11 mouse cellular contexts compared by ENCODE assay signal in the genomic region with DNA sequence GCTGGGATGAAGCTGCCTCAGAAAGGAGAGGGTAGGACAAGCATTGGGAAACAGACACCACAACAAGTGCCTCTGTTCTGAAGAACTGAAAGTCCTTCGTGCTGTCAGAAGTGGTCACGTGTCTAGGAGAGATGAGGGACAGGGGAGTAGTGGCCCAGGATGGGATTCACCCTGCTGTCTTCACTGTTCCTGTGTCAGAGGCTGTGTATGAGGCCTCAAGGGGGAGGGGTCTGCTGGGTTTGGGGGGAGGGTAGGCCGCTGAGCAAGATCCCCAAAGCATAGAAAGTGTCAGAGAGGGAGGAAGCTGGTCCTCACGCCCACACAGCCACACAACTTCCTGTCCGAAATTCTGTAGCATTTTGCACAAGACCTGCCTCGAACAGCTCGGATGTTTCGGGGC. TPM values are rescaled to one million over a fixed set of nuclear protein-coding genes. Genes with fewer than 3 reads are reported as not detected.
DNase-seq lines count a peak whose midpoint lies in the region; ATAC-seq and TF ChIP-seq lines count a peak whose summit lies in the region.
"Had no signal": no experiment of that assay in that cellular context is flagged by ENCODE, and none has a peak within 500 bp of the region (broad histone marks: within the 10 kb centered on the region; RNA-seq: fewer than 3 reads in every experiment).

No protein-coding gene starts in this region.

- peak overlapping the region; percentile 11 for H3K4me3 ChIP-seq in bone marrow macrophage, adult 2 months (ENCODE audit: insufficient read depth, low read length)
- no peak overlapping the region for H3K4me3 ChIP-seq in liver, embryonic 13.5 days (replicated peaks)
- H3K4me3 ChIP-seq in forebrain, embryonic 15.5 days: no peak overlapping the region

- no peaks in the 10 kb centered on the region for H3K9me3 ChIP-seq in liver, embryonic 13.5 days (replicated peaks)
- no peaks in the 10 kb centered on the region for H3K9me3 ChIP-seq in forebrain, embryonic 15.5 days

- peak overlapping the region; percentile 87 for H3K27ac ChIP-seq in bone marrow macrophage, adult 2 months (ENCODE audit: insufficient read depth, low read depth, low read length)
- peak overlapping the region; percentile 65 for H3K27ac ChIP-seq in liver, embryonic 13.5 days
- no peak overlapping the region for H3K27ac ChIP-seq in forebrain, embryonic 15.5 days (replicated peaks)
- H3K27ac ChIP-seq: liver, embryonic 14.5 days had no signal

- H3K27me3 ChIP-seq in liver, embryonic 13.5 days: peaks cover 9% of the 10 kb centered on the region
- H3K27me3 ChIP-seq in forebrain, embryonic 15.5 days: no peaks in the 10 kb centered on the region

- peak; percentile 45; the same call in 1 of the 2 replicates for ATAC-seq in liver, embryonic 13.5 days (ENCODE audit: low read depth)
- ATAC-seq in neutrophil, adult 5-6 weeks (ENCODE audit: extremely low read depth, insufficient number of reproducible peaks, low FRiP score, poor library complexity, severe bottlenecking): peak; percentile 51
- ATAC-seq in forebrain, embryonic 15.5 days (replicated peaks): no peak
- ATAC-seq: forebrain, postnatal 0 days had no signal

- TF ChIP-seq CTCF in bone marrow macrophage, adult 2 months (IDR thresholded peaks at IDR 0.05; ENCODE audit: low read depth, low read length): no peak

- peak; percentile 60 for DNase-seq in layer of hippocampus, adult 11-12 months (ENCODE audit: low spot score)
- DNase-seq in layer of hippocampus, postnatal 25 days (ENCODE audit: extremely low spot score in 1 of 2, low spot score in 1 of 2): no peak
- no peak for DNase-seq in liver, embryonic 13.5 days
- no peak for DNase-seq in adrenal gland, postnatal 4 days (ENCODE audit: low spot score in 2 of 2)
- DNase-seq in retina, postnatal 1 day: no peak
- DNase-seq: cerebellum, adult 18-20 months; forebrain, postnatal 0 days had no signal

- H3K4me1 ChIP-seq in bone marrow macrophage, adult 2 months (ENCODE audit: control insufficient read depth, insufficient read depth, low read length): peaks cover 56% of the 10 kb centered on the region
- H3K4me1 ChIP-seq in liver, embryonic 13.5 days (replicated peaks): peaks cover 14% of the 10 kb centered on the region; the same call in 1 of the 2 replicates
- H3K4me1 ChIP-seq in forebrain, embryonic 15.5 days: no peaks in the 10 kb centered on the region

- no peak for TF ChIP-seq POLR2A in bone marrow macrophage, adult 2 months (IDR thresholded peaks at IDR 0.05; ENCODE audit: borderline replicate concordance, low read depth, low read length)

- H3K36me3 ChIP-seq in liver, embryonic 13.5 days: no peaks in the 10 kb centered on the region
- no peaks in the 10 kb centered on the region for H3K36me3 ChIP-seq in forebrain, embryonic 15.5 days

- no peak overlapping the region for H3K4me2 ChIP-seq in liver, embryonic 13.5 days
- H3K4me2 ChIP-seq in forebrain, embryonic 15.5 days (replicated peaks): no peak overlapping the region

- 14% methylated on average over 8 of the region's 8 CpGs for WGBS in liver, embryonic 13.5 days (ENCODE audit: insufficient replicate concordance)
- WGBS in forebrain, embryonic 15.5 days: 59% methylated on average over 8 of the region's 8 CpGs

- no peak overlapping the region for H3K9ac ChIP-seq in liver, embryonic 13.5 days
- no peak overlapping the region for H3K9ac ChIP-seq in forebrain, embryonic 15.5 days (replicated peaks)
- H3K9ac ChIP-seq: forebrain, postnatal 0 days; liver, embryonic 14.5 days had no signal

RNA-seq across cellular contexts. Expression of a gene that starts 13.5 kb away (rescaled TPM):
- 1 to 10 TPM in 1 of 2 experiments, under 1 TPM in 1; 0.96 to 1.1 TPM for total RNA-seq in layer of hippocampus, postnatal 25 days (2021)
- polyA plus RNA-seq in bone marrow macrophage, adult 2 months (2012; ENCODE audit: insufficient read depth, insufficient read length, missing spikeins): 5.6 and 7.0 TPM in 2 replicates
- polyA plus RNA-seq in liver, embryonic 13.5 days (2015; fragmentation: Nextera tagmentation; extraction: Ambion mirVana): 2.6 and 3.1 TPM in 2 replicates
- 1.7 and 3.1 TPM in 2 replicates for total RNA-seq in neutrophil, adult 5-6 weeks (2017)
- 1.6 and 1.9 TPM in 2 replicates for polyA plus RNA-seq in forebrain, embryonic 15.5 days (2015; fragmentation: Nextera tagmentation; extraction: Ambion mirVana)
- total RNA-seq in adrenal gland, postnatal 4 days (2021): 1 to 10 TPM; 3.3 to 3.4 TPM

RNA-seq across cellular contexts. Expression of a gene that starts 48.3 kb away (rescaled TPM):
- total RNA-seq in layer of hippocampus, postnatal 25 days (2021): under 1 TPM; 0.80 to 0.91 TPM
- polyA plus RNA-seq in bone marrow macrophage, adult 2 months (2012; ENCODE audit: insufficient read depth, insufficient read length, missing spikeins): 7.7 and 9.5 TPM in 2 replicates
- polyA plus RNA-seq in liver, embryonic 13.5 days (2015; fragmentation: Nextera tagmentation; extraction: Ambion mirVana): 16.7 and 18.1 TPM in 2 replicates
- total RNA-seq in neutrophil, adult 5-6 weeks (2017): 0.93 and 1.4 TPM in 2 replicates
- 9.7 and 10.5 TPM in 2 replicates for polyA plus RNA-seq in forebrain, embryonic 15.5 days (2015; fragmentation: Nextera tagmentation; extraction: Ambion mirVana)
- 1 to 10 TPM; 7.5 to 7.6 TPM for total RNA-seq in adrenal gland, postnatal 4 days (2021)

RNA-seq across cellular contexts. Expression of a gene that starts 48.4 kb away (rescaled TPM):
- total RNA-seq in layer of hippocampus, postnatal 25 days (2021): 10 to 100 TPM; 24.0 to 44.7 TPM
- polyA plus RNA-seq in bone marrow macrophage, adult 2 months (2012; ENCODE audit: insufficient read depth, insufficient read length, missing spikeins): 19.0 and 19.1 TPM in 2 replicates
- polyA plus RNA-seq in liver, embryonic 13.5 days (2015; fragmentation: Nextera tagmentation; extraction: Ambion mirVana): 8.6 and 10.3 TPM in 2 replicates
- total RNA-seq in neutrophil, adult 5-6 weeks (2017): 10.2 and 12.6 TPM in 2 replicates
- polyA plus RNA-seq in forebrain, embryonic 15.5 days (2015; fragmentation: Nextera tagmentation; extraction: Ambion mirVana): 10.3 and 12.6 TPM in 2 replicates
- 10 to 100 TPM; 30.6 to 32.2 TPM for total RNA-seq in adrenal gland, postnatal 4 days (2021)

RNA-seq across cellular contexts. Expression of a gene that starts 53.5 kb away (rescaled TPM):
- total RNA-seq in layer of hippocampus, postnatal 25 days (2021): not detected
- polyA plus RNA-seq in bone marrow macrophage, adult 2 months (2012; ENCODE audit: insufficient read depth, insufficient read length, missing spikeins): not detected in 2 replicates
- not detected in 2 replicates for polyA plus RNA-seq in liver, embryonic 13.5 days (2015; fragmentation: Nextera tagmentation; extraction: Ambion mirVana)
- 10.4 and 13.8 TPM in 2 replicates for total RNA-seq in neutrophil, adult 5-6 weeks (2017)
- polyA plus RNA-seq in forebrain, embryonic 15.5 days (2015; fragmentation: Nextera tagmentation; extraction: Ambion mirVana): not detected in 2 replicates
- not detected for total RNA-seq in adrenal gland, postnatal 4 days (2021)
- total RNA-seq: forebrain, postnatal 0 days had no signal
- polyA plus RNA-seq: forebrain, postnatal 0 days; liver, embryonic 14.5 days had no signal
